ENCODE assay signal across 1 mouse cellular context in genomic region chr11:96837298-96837697, GRCm38 (mm10).
A peak's percentile ranks its signal among the peaks of the same experiment; 100 is the strongest.
TF ChIP-seq lines count a peak whose summit lies in the region.

No protein-coding gene starts in this region.

TF ChIP-seq in myocyte, 11 proteins besides CTCF, POLR2A, EP300 and RAD21:
- TF ChIP-seq MYOG (IDR thresholded peaks at IDR 0.05; ENCODE audit: control insufficient read depth in 1 of 3, insufficient read depth in 1 of 3, insufficient read length in 2 of 3, low read depth in 2 of 3) (peak in 2 of 3 experiments; percentile 78 to 95), POLR2AphosphoS2 (IDR thresholded peaks at IDR 0.05; ENCODE audit: insufficient read length, low read depth) (no peak), MAX (IDR thresholded peaks at IDR 0.05; ENCODE audit: low read depth) (no peak), CEBPB (IDR thresholded peaks at IDR 0.05; ENCODE audit: insufficient read depth, poor library complexity, severe bottlenecking) (peak; percentile 48; the same call in 1 of the 2 replicates), E2F4 (IDR thresholded peaks at IDR 0.05; ENCODE audit: insufficient read depth) (no peak), TCF12 (IDR thresholded peaks at IDR 0.05; ENCODE audit: insufficient read depth, poor library complexity, severe bottlenecking) (peak; percentile 31), MYOD1 (IDR thresholded peaks at IDR 0.05; ENCODE audit: control insufficient read depth in 1 of 3, insufficient read length in 2 of 3, low read depth in 2 of 3) (peak; percentile 62 to 90 (median 69)), SRF (IDR thresholded peaks at IDR 0.05; ENCODE audit: control insufficient read depth, insufficient read length, low read depth) (no peak), REST (IDR thresholded peaks at IDR 0.05; ENCODE audit: insufficient read depth, insufficient read length) (no peak), USF1 (IDR thresholded peaks at IDR 0.05; ENCODE audit: low read depth) (no peak), TCF3 (IDR thresholded peaks at IDR 0.05; ENCODE audit: insufficient read length, low read depth) (peak; percentile 2)
